Mouse (Mus musculus) heart, postnatal 36 days (tissue): ENCODE results near the gene Car10. TPM values are rescaled to one million over a fixed set of nuclear protein-coding genes. Genes with fewer than 3 reads are reported as not detected.

Source experiments
- DNase-seq, 2 experiments: peaks; one replicate each; pipeline ENCODE4 v3.0.0; 2021 to 2022
- intact Hi-C: fragments of 180-260 bp; cut with DNase I; formaldehyde crosslinking; loops from one replicate; pipeline ENCODE4 v1.15.1; 2025
- total RNA-seq, 2 experiments: library from RNA; stranded (reverse); gene quantifications; 2 replicates each; pipeline ENCODE4 v1.2.3; 2021

The Car10 gene
- total RNA-seq, 2 experiments from 2014 or later, result not detected

GRCm38 (mm10) chr11:93471573-93472179, 373.8 kb downstream of the Car10 start:
- intact Hi-C loops, result loop anchor here (1.0 kb wide), 1 partner anchor 327 kb away; no protein-coding TSS in a partner anchor
- DNase-seq, result peak; percentile 41 to 50

- DNase-seq, result no peak
- intact Hi-C loops, result no loop called here
Measured at GRCm38 (mm10) chr11:93484661-93485060, 386.8 kb downstream of the Car10 start.

- intact Hi-C loops, result no loop called here
- DNase-seq, result no peak
Measured at GRCm38 (mm10) chr11:93487021-93487420, 389.2 kb downstream of the Car10 start.

GRCm38 (mm10) chr11:93487913-93488604, 390.2 kb downstream of the Car10 start:
- DNase-seq, result no peak
- intact Hi-C loops, result no loop called here

GRCm38 (mm10) chr11:93490211-93490820, 392.5 kb downstream of the Car10 start:
- DNase-seq, result no peak
- intact Hi-C loops, result no loop called here

GRCm38 (mm10) chr11:93497896-93498295, 400.1 kb downstream of the Car10 start:
- intact Hi-C loops, result no loop called here
- DNase-seq, result no peak

GRCm38 (mm10) chr11:93500442-93500841, 402.6 kb downstream of the Car10 start:
- intact Hi-C loops, result no loop called here
- DNase-seq, result no peak

- intact Hi-C loops, result no loop called here
- DNase-seq, result no peak
Measured at GRCm38 (mm10) chr11:93501671-93502070, 403.8 kb downstream of the Car10 start.

- intact Hi-C loops, result loop anchor here (1.0 kb wide), 1 partner anchor 309 kb away; no protein-coding TSS in a partner anchor
- DNase-seq, result no peak
Measured at GRCm38 (mm10) chr11:93502864-93503263, 405.0 kb downstream of the Car10 start.

GRCm38 (mm10) chr11:93503469-93503868, 405.6 kb downstream of the Car10 start:
- intact Hi-C loops, result loop anchor here (1.0 kb wide), 1 partner anchor 309 kb away; no protein-coding TSS in a partner anchor
- peak; percentile 5 to 17 for DNase-seq

- DNase-seq, result no peak
- intact Hi-C loops, result no loop called here
Measured at GRCm38 (mm10) chr11:93509527-93510235, 411.9 kb downstream of the Car10 start.

- no peak for DNase-seq
- intact Hi-C loops, result no loop called here
Measured at GRCm38 (mm10) chr11:93512843-93513242, 415.0 kb downstream of the Car10 start.

GRCm38 (mm10) chr11:93514396-93514795, 416.6 kb downstream of the Car10 start:
- DNase-seq, result no peak
- intact Hi-C loops, result no loop called here

- intact Hi-C loops, result no loop called here
- no peak for DNase-seq
Measured at GRCm38 (mm10) chr11:93515566-93515965, 417.7 kb downstream of the Car10 start.

GRCm38 (mm10) chr11:93516216-93516615, 418.4 kb downstream of the Car10 start:
- intact Hi-C loops, result no loop called here
- no peak for DNase-seq

GRCm38 (mm10) chr11:93516946-93517345, 419.1 kb downstream of the Car10 start:
- intact Hi-C loops, result no loop called here
- no peak for DNase-seq

- no peak for DNase-seq
- intact Hi-C loops, result no loop called here
Measured at GRCm38 (mm10) chr11:93522501-93522900, 424.7 kb downstream of the Car10 start.

GRCm38 (mm10) chr11:93525921-93526320, 428.1 kb downstream of the Car10 start:
- DNase-seq, result no peak
- intact Hi-C loops, result no loop called here

- intact Hi-C loops, result no loop called here
- DNase-seq, result peak; percentile 32 to 50
Measured at GRCm38 (mm10) chr11:93531029-93531680, 433.3 kb downstream of the Car10 start.

GRCm38 (mm10) chr11:93536244-93536643, 438.4 kb downstream of the Car10 start:
- no peak for DNase-seq
- intact Hi-C loops, result no loop called here

GRCm38 (mm10) chr11:93548904-93549303, 451.1 kb downstream of the Car10 start:
- intact Hi-C loops, result no loop called here
- no peak for DNase-seq
